Mouse (Mus musculus) neural tube, embryonic 11.5 days (tissue): ENCODE measurements at regions not wholly inside any gene's neighbourhood (a gene's known extent, or its start where the extent isn't known, plus 50 kb on each side); places are given as distances from the start of the nearest gene placed in this dataset.

Experiments
- ATAC-seq: fragments of 200-750 bp; cut with Nextera tagmentation; 2 replicates; pipeline ENCODE4 v1.8.0; 2017; ENCODE audit warnings: moderate number of reproducible peaks, mild to moderate bottlenecking, moderate TSS enrichment, moderate library complexity; ENCODE audit not compliant: insufficient read depth, low FRiP score, low TSS enrichment
- DNase-seq: peaks from one replicate; pipeline ENCODE4 v3.0.0-alpha.2; 2015; ENCODE audit warnings: low spot score
- H3K27ac ChIP-seq: fragments of 300-500 bp; sonication (generic); 2 replicates; pipeline ENCODE4 v1.5.1; 2014; ENCODE audit warnings: low read depth, mild to moderate bottlenecking, low read length
- H3K27me3 ChIP-seq: fragments of 300-500 bp; sonication (generic); 2 replicates; pipeline ENCODE4 v1.6.1; 2014; ENCODE audit warnings: mild to moderate bottlenecking, low read length, mixed read lengths; ENCODE audit not compliant: control insufficient read depth, insufficient read depth
- H3K36me3 ChIP-seq: fragments of 300-500 bp; sonication (generic); 2 replicates; pipeline ENCODE4 v1.6.1; 2014; ENCODE audit warnings: mild to moderate bottlenecking, low read length, moderate library complexity, mixed read lengths; ENCODE audit not compliant: control insufficient read depth, insufficient read depth
- H3K4me1 ChIP-seq: fragments of 300-500 bp; sonication (generic); 2 replicates; pipeline ENCODE4 v1.6.1; 2014; ENCODE audit warnings: low read length, mixed read lengths; ENCODE audit not compliant: control insufficient read depth, insufficient read depth
- H3K4me2 ChIP-seq: fragments of 300-500 bp; sonication (generic); 2 replicates; pipeline ENCODE4 v1.6.1; 2014; ENCODE audit warnings: low read depth, mild to moderate bottlenecking, moderate library complexity
- H3K4me3 ChIP-seq: fragments of 300-500 bp; sonication (generic); 2 replicates; pipeline ENCODE4 v1.5.1; 2014; ENCODE audit warnings: low read depth, low read length
- H3K9ac ChIP-seq: fragments of 300-500 bp; sonication (generic); 2 replicates; pipeline ENCODE4 v1.6.1; 2014; ENCODE audit warnings: mild to moderate bottlenecking, low read length
- H3K9me3 ChIP-seq: fragments of 300-500 bp; sonication (generic); 2 replicates; pipeline ENCODE4 v1.6.1; 2016; ENCODE audit warnings: low read length; ENCODE audit not compliant: control insufficient read depth
- WGBS: fragments of 180-500 bp; shearing (Covaris S2); extraction: QIAGEN DNeasy Blood & Tissue Kit; methylation state at CpG from one replicate; pipeline ENCODE4 v1.1.7; 2014; 5-methylcytosine and 5-hydroxymethylcytosine counted together

- DNase-seq (no peak), ATAC-seq (no peak)
- H3K27ac ChIP-seq, result no peak overlapping the region
- H3K4me3 ChIP-seq, result no peak overlapping the region
- no peak overlapping the region for H3K4me2 ChIP-seq
- H3K36me3 ChIP-seq, result no peaks in the 10 kb centered on the region
- H3K9me3 ChIP-seq, result no peaks in the 10 kb centered on the region
- H3K4me1 ChIP-seq, result no peaks in the 10 kb centered on the region
- H3K9ac ChIP-seq, result no peak overlapping the region
- H3K27me3 ChIP-seq, result no peaks in the 10 kb centered on the region
Observed at GRCm38 (mm10) chr1:130279180-130279579, 143.6 kb downstream of the Cd55b start.

- Histone ChIP-seq H3K27me3 (no peaks in the 10 kb centered on the region), H3K9ac (no peak overlapping the region), H3K4me2 (no peak overlapping the region), H3K36me3 (no peaks in the 10 kb centered on the region), H3K27ac (no peak overlapping the region), H3K4me3 (no peak overlapping the region), H3K9me3 (no peaks in the 10 kb centered on the region), H3K4me1 (no peaks in the 10 kb centered on the region)
- ATAC-seq (no peak), DNase-seq (no peak)
Observed at GRCm38 (mm10) chr1:130278000-130278536, 144.7 kb downstream of the Cd55b start.

GRCm38 (mm10) chr1:130276885-130277284 lies 145.9 kb downstream of the Cd55b start:
- ATAC-seq, result no peak
- Histone ChIP-seq H3K36me3 (no peaks in the 10 kb centered on the region), H3K4me1 (no peaks in the 10 kb centered on the region), H3K9ac (no peak overlapping the region), H3K4me2 (no peak overlapping the region), H3K4me3 (no peak overlapping the region), H3K27ac (no peak overlapping the region), H3K27me3 (no peaks in the 10 kb centered on the region), H3K9me3 (no peaks in the 10 kb centered on the region)
- 79% methylated on average over 3 of the region's 3 CpGs for WGBS
- DNase-seq, result no peak

- Histone ChIP-seq H3K4me3 (no peak overlapping the region), H3K9ac (no peak overlapping the region), H3K4me1 (no peaks in the 10 kb centered on the region), H3K27me3 (no peaks in the 10 kb centered on the region), H3K27ac (no peak overlapping the region), H3K9me3 (no peaks in the 10 kb centered on the region), H3K4me2 (no peak overlapping the region), H3K36me3 (no peaks in the 10 kb centered on the region)
- ATAC-seq (no peak), DNase-seq (no peak)
- WGBS, result 88% methylated on average over 2 of the region's 2 CpGs
Observed at GRCm38 (mm10) chr1:130276005-130276404, 146.8 kb downstream of the Cd55b start.

GRCm38 (mm10) chr1:130274470-130274869 lies 148.3 kb downstream of the Cd55b start:
- no peak for ATAC-seq
- H3K27ac ChIP-seq, result no peak overlapping the region
- no peaks in the 10 kb centered on the region for H3K4me1 ChIP-seq
- H3K4me3 ChIP-seq, result no peak overlapping the region
- DNase-seq, result no peak
- no peaks in the 10 kb centered on the region for H3K27me3 ChIP-seq
- no peaks in the 10 kb centered on the region for H3K36me3 ChIP-seq
- WGBS, result 54% methylated on average over 4 of the region's 4 CpGs
- H3K9me3 ChIP-seq, result no peaks in the 10 kb centered on the region
- no peak overlapping the region for H3K9ac ChIP-seq
- no peak overlapping the region for H3K4me2 ChIP-seq

GRCm38 (mm10) chr1:130270457-130270856 lies 152.4 kb downstream of the Cd55b start:
- Histone ChIP-seq H3K36me3 (no peaks in the 10 kb centered on the region), H3K27ac (no peak overlapping the region), H3K9me3 (no peaks in the 10 kb centered on the region), H3K9ac (no peak overlapping the region), H3K4me3 (no peak overlapping the region), H3K27me3 (no peaks in the 10 kb centered on the region), H3K4me2 (no peak overlapping the region), H3K4me1 (no peaks in the 10 kb centered on the region)
- no peak for DNase-seq
- WGBS, result 84% methylated on average over 2 of the region's 2 CpGs
- ATAC-seq, result no peak
